ENCODE assay signal across 9 mouse cellular contexts in the genomic region with DNA sequence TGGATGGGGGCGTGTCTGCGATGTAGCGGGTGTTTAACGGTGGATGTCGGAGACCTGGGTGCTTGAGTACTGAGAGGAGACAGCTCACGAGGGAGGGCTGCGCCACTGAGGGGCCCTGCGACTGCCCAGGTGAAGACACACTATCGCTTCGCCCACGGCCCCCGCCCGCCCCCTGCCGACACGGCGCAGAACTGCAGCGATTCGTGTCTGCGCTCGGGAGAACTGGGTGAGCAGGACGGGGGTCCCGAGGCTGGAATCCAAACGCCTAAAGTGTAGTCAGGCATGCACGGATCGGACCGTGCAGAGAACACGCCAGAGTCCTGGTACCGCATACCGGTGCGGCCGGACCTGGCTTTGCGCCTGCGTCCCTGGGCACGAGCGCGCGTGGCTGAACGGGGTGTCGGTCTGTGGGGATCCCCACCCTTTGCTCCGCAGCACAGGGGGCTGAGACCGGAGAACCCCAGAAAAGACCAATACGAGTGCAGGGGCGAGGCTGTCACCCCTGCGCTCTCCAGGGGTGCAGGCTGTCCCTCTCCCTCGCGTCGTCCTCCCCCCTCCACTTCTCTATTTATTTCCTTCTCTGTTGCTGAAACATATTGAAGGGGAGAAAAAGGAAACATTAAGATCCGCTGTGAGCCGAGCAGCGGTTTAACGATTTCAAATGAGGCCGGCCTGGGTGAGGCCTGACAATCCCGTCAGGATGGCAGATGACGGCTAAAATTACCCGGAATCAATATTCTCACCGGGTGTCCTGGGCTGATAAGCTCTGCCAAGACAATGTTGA. TPM values are rescaled to one million over a fixed set of nuclear protein-coding genes. Genes with fewer than 3 reads are reported as not detected.
A peak's percentile ranks its signal among the peaks of the same experiment; 100 is the strongest.
DNase-seq lines count a peak whose midpoint lies in the region; ATAC-seq lines count a peak whose summit lies in the region.
"Had no signal": no experiment of that assay in that cellular context is flagged by ENCODE, and none has a peak within 500 bp of the region (broad histone marks: within the 10 kb centered on the region; RNA-seq: fewer than 3 reads in every experiment).

No protein-coding gene starts in this region.

- no peaks in the 10 kb centered on the region for H3K9me3 ChIP-seq in heart, embryonic 10.5 days
- no peaks in the 10 kb centered on the region for H3K9me3 ChIP-seq in kidney, embryonic 15.5 days (replicated peaks)
- no peaks in the 10 kb centered on the region for H3K9me3 ChIP-seq in lung, embryonic 16.5 days (ENCODE audit: control insufficient read depth, low read length)

- peak overlapping the region; percentile 60 for H3K4me2 ChIP-seq in kidney, embryonic 15.5 days
- peak overlapping the region; percentile 36; the same call in 1 of the 2 replicates for H3K4me2 ChIP-seq in lung, embryonic 16.5 days (ENCODE audit: low read depth, low read length)

- H3K4me1 ChIP-seq in heart, embryonic 10.5 days = peaks cover 13% of the 10 kb centered on the region
- H3K4me1 ChIP-seq in kidney, embryonic 15.5 days = peaks cover 9% of the 10 kb centered on the region
- peaks cover 6% of the 10 kb centered on the region; the same call in 1 of the 2 replicates for H3K4me1 ChIP-seq in lung, embryonic 16.5 days (replicated peaks; ENCODE audit: control insufficient read depth, insufficient read depth, low read length)

- no peak for ATAC-seq in kidney, embryonic 15.5 days (replicated peaks; ENCODE audit: low FRiP score)
- peak; percentile 29; the same call in 1 of the 2 replicates for ATAC-seq in lung, embryonic 16.5 days (ENCODE audit: low read depth)
- peak; percentile 45; the same call in 1 of the 2 replicates for ATAC-seq in neutrophil, adult 5-6 weeks (ENCODE audit: extremely low read depth, insufficient number of reproducible peaks, low FRiP score, poor library complexity, severe bottlenecking)

- 7% methylated on average over 56 of the region's 56 CpGs for WGBS in heart, embryonic 10.5 days
- WGBS in kidney, embryonic 15.5 days = 6% methylated on average over 56 of the region's 56 CpGs
- WGBS in lung, embryonic 16.5 days = 6% methylated on average over 56 of the region's 56 CpGs

- H3K36me3 ChIP-seq in heart, embryonic 10.5 days = no peaks in the 10 kb centered on the region
- H3K36me3 ChIP-seq in kidney, embryonic 15.5 days = no peaks in the 10 kb centered on the region
- H3K36me3 ChIP-seq in lung, embryonic 16.5 days (ENCODE audit: control insufficient read depth, insufficient read depth, low read length) = no peaks in the 10 kb centered on the region

- H3K27me3 ChIP-seq in heart, embryonic 10.5 days (ENCODE audit: insufficient read depth, poor library complexity, severe bottlenecking) = peaks cover 77% of the 10 kb centered on the region
- H3K27me3 ChIP-seq in kidney, embryonic 15.5 days = peaks cover 87% of the 10 kb centered on the region
- peaks cover 27% of the 10 kb centered on the region for H3K27me3 ChIP-seq in lung, embryonic 16.5 days (ENCODE audit: control insufficient read depth, insufficient read depth, low read depth, low read length)

- no peak overlapping the region for H3K27ac ChIP-seq in heart, embryonic 10.5 days
- no peak overlapping the region for H3K27ac ChIP-seq in kidney, embryonic 15.5 days
- H3K27ac ChIP-seq in lung, embryonic 16.5 days (ENCODE audit: low read length) = no peak overlapping the region

- DNase-seq in CD8-positive naive resting alpha-beta T cell, adult 2 months (ENCODE audit: low read depth in 2 of 2, low spot score in 2 of 2) = peak; percentile 44 to 61
- DNase-seq in T-cell, adult 2 months (ENCODE audit: low spot score) = peak; percentile 45
- peak; percentile 42 for DNase-seq in embryo, embryonic 10 days (ENCODE audit: low spot score)
- peak; percentile 83 for DNase-seq in heart, embryonic 10.5 days (ENCODE audit: low spot score)
- DNase-seq in yolk sac, embryonic 10.5 days (ENCODE audit: low spot score) = peak; percentile 16

- peak overlapping the region; percentile 47 for H3K4me3 ChIP-seq in heart, embryonic 10.5 days
- peak overlapping the region; percentile 27 for H3K4me3 ChIP-seq in kidney, embryonic 15.5 days (replicated peaks)
- peak overlapping the region; percentile 23 for H3K4me3 ChIP-seq in lung, embryonic 16.5 days (ENCODE audit: low read length)

- no peak overlapping the region for H3K9ac ChIP-seq in kidney, embryonic 15.5 days
- H3K9ac ChIP-seq in lung, embryonic 16.5 days (ENCODE audit: low read length) = peak overlapping the region; percentile 7; the same call in 1 of the 2 replicates

RNA-seq across cellular contexts. Expression of a gene that starts 9.3 kb away (rescaled TPM):
- polyA plus RNA-seq in heart, embryonic 10.5 days (2016; fragmentation: Nextera tagmentation; extraction: Ambion mirVana) = not detected in 2 replicates
- polyA plus RNA-seq in kidney, embryonic 15.5 days (2015; fragmentation: Nextera tagmentation; extraction: Ambion mirVana) = not detected in 2 replicates
- polyA plus RNA-seq in lung, embryonic 16.5 days (2015; fragmentation: Nextera tagmentation; extraction: Ambion mirVana) = not detected in 2 replicates
- total RNA-seq in neutrophil, adult 5-6 weeks (2017) = not detected in 2 replicates
- total RNA-seq: heart, adult 18-20 months had no signal

Comparison
In these comparisons a context has a peak if more than half of its experiments do, and no peak if none do; other contexts are left out.
1. DNase-seq: peak in every context shown above with its lines; median percentile 83 in heart, embryonic 10.5 days; 52 in CD8-positive naive resting alpha-beta T cell, adult 2 months; 45 in T-cell, adult 2 months; 42 in embryo, embryonic 10 days; 16 in yolk sac, embryonic 10.5 days.